Mouse (Mus musculus): ENCODE data around the gene Surf2.
A peak's percentile ranks its signal among the peaks of the same experiment; 100 is the strongest.

Gene Surf2

GRCm38 (mm10) chr2:26963923-26964723 is 48.0 kb downstream of the Surf2 start, which contains the start of gene Rexo4:
Gene Rexo4 (minus strand): TSS chr2:26964386.
- peak; percentile 90 to 92 for DNase-seq

- no peak for DNase-seq
Measured at GRCm38 (mm10) chr2:26964724-26965370, 48.7 kb downstream of the Surf2 start.

GRCm38 (mm10) chr2:26967262-26967661 is 51.1 kb downstream of the Surf2 start:
- DNase-seq = no peak

All from thymus, postnatal 36 days (tissue).